Mouse (Mus musculus) spleen, embryonic (tissue): ENCODE data around the gene LTO1.

Source experiments
- CTCF ChIA-PET: fragments of 350-600 bp; sonication (Branson Sonifier 250); formaldehyde crosslinking; loops from one replicate; lab custom pipeline; 2022; lab: Charles Lee

Gene LTO1

DNA sequence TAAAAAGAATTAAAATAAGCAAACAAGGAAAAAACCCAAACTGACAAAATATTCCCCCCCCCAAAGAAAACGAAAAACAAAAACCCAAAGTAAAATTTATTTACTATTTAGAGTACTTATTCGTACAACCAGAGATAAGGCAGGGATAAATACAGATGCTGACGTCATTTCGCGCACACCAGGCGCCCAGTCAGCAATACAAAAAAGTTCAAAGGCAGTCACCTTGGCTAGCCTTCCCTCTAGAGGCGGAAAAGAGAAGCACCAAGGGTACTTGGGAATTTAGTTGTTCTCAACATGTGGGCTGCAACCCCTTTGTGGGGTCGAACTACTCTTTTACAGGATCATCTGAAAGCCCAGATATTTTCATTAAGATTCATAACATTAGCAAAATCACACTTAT lies 7.1 kb upstream of the LTO1 start:
- CTCF ChIA-PET = no interaction called here

DNA sequence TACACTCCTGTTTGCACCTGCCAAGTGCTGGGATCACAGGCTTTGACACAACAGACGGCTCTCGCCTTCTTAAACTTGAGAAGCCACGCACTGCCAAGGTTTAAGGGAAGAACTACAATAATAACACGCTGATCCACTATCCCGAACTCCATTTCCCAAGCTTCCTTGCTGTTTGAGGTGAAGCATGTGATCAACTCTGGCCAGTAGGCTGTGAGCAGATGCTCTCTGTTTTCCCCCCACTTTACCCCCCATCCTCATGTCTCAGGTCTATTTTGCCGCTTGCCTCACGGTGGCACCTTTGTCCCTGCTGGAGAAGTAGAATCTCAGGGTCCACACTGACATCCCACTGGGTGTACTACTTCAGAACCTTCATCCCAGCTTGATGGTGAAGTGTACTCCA lies 6.2 kb upstream of the LTO1 start:
- CTCF ChIA-PET = no interaction called here

DNA sequence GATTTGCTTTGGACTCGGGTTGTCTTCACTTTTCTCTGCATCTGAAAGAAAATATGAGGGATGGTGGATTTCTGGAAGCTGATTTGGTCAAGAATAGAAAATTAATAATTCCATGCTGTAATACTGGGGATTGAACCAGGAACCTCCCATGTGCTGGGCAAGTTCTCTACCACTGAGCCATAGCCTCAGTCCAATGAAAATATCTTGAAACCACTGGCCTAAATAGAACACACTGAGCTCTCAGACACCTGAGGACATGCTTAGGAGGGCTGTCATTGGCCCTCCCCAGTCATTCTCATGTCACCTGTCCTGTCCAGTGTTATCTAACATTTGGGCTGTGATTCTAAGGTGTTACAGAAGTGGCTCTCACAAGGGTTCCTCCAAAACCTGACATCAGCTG lies 3.8 kb upstream of the LTO1 start:
- CTCF ChIA-PET = interaction anchor here (0.6 to 0.7 kb wide), 2 partner anchors 65 to 1101 kb away, joined by 3 to 6 read pairs; no protein-coding TSS in a partner anchor

DNA sequence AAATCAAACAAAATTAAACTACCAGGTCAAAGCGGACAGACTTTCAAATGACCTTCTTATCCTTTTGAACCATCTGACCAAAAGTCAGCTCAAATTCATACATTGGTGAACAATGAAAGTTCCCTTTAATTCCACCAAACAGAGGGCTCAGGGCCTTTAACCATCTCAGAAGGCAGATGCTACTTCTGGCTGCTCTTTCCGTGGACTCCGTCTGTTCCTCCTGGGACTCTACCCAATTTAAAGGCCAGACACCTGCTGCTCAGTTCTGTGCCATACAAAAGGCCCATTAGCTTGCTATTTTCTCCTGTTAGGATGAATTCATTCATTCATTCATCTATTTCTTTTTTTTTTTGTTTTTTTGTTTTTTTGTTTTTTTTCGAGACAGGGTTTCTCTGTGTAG lies 2.0 kb upstream of the LTO1 start:
- CTCF ChIA-PET = no interaction called here

DNA sequence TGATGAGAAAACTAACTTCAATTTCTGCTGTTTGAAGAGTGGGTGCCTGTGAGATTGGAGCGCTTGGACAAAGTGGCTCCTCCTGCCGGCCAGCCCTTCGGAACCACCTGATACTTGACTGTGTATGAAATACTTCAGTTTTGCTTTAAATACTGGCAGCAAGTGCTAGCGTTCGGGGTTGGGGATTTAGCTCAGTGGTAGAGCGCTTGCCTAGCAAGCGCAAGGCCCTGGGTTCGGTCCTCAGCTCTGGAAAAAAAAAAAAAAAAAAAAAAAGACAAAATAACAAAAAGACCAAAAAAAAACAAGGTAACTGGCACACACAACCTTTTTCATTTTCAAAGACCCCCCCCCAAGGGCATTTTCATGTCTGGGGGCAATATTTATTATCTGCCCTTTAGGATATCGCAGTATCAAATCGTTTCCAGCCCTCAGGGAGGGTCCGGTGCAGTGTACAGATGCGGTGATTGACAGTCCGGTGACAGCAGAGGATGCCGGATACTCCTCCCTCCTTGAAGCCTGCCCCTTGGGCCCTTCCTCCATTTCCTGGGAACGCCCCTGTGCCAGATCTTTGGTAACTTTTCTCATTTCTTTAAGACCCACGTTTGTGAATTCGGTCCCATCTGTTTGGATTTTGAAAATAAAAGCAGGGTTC lies 478 bp upstream of the LTO1 start:
- CTCF ChIA-PET = no interaction called here

DNA sequence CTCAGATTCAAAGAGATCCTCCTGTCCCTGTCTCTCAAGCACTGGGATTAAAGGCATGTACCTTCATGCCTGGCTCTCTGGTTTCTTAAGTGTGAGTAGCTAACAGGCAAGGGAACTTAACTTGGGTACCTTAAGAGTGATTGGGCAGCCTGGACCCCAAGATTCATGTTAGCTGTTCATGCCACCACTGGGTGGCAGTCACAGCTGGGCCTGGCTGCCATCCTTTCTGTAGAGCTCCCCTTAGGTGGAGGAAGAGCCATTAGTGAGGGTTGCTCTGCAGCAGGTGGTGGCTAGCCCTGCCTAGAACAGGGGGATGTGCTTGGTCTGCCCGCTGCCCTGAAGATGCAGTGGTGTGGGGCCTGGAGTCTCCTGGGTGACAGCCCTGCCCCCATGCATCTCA lies 3.9 kb downstream of the LTO1 start:
- CTCF ChIA-PET = no interaction called here

DNA sequence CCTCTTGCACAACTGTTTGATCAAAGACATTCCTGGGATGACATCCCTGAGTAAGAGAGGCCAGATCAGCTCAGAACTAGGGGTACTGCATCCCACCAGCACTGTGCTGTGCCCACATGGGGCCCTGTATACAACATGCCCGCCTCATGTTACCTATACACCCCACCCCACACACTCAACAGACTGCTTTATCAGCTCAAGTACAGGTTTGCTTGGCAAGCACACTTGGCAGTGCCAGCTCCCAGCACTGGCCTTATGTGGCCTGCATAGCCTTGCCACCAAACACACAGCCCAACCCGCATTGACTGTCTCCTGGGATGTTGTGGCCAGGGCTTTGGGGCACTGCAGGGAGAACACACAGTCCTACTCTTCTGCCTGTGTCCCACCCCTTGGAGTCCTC lies 12.7 kb downstream of the LTO1 start:
- CTCF ChIA-PET = no interaction called here

DNA sequence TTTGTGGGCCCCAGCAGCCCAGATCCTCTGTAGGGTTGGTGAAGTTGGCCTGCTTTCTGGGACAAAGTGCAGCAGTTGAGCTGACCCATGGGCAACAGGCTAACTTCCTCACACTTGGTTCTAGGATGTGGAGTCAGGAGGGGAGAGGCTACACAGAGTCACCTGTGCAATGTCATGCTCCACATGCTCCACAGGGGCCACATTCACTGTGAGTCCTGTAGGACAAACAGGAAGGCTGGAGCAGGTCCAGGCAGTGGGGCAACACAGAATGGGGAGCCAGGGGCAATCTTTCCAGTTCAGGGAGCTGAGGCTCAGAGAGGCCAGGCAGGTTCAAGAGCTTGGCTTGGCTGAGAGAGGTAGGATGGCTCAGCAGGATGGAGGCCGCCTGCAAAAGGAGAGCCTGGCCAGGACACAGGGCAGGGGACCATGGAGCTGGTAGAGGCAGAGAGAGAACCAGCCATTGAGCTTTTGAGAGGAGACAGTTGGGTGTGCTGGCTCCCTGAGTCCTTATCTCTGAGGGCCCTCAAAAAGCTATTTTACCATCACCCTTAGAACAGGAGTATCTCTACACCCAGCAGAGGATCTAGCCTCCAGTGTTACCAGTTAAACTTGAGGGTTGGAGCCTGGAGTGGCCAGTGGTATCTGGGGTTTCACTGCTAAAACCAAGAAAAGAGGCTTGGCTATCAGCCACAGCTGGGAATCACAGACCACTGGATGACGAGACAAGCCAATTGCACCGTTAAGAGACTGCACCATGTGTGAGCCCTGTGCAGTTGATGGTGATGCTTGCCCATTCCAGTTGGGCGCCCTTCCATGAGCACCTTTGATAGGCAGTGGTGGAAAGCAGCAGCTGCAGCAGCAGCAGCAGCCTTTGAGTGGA lies 13.3 kb downstream of the LTO1 start:
- CTCF ChIA-PET = interaction anchor here (0.7 kb wide), 1 partner anchor 106 kb away, joined by 3 read pairs; no protein-coding TSS in a partner anchor

DNA sequence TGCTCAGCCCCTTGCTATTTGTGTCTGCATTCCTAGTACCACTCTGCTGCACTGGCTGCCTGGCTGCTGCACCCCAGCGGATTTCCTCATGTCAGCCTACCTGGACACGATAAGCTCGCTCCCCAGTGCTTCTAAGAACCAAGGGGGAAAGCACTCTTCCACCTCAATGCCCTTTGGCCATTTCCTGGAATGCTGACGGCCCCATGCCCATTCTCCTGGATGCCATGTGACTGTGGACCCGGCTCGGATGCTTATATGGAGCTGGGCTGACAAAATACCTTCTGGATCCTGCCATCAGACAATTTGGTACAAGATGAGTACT lies 13.9 kb downstream of the LTO1 start:
- CTCF ChIA-PET = no interaction called here

DNA sequence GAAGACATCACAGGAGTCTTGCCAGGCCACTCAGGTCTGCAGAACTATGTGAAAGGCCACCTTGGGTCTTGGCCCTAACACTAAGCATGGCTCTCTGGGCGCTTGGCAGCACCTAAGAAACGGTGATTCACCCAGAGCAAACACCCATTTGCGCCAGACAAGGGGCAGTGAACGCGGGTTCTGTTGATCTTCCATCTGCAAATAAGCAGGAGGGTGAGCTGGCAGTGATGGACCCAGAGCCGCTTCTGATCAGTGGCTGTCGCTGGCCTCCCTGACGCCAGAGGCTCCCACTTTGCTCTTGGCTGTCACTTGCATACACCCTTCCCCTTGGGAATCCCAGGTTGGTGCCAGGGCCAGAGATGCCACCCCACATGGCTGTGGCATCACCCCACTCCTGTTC lies 14.6 kb downstream of the LTO1 start:
- CTCF ChIA-PET = interaction anchor here (0.7 kb wide), 1 partner anchor 30 kb away, joined by 4 read pairs; no protein-coding TSS in a partner anchor

DNA sequence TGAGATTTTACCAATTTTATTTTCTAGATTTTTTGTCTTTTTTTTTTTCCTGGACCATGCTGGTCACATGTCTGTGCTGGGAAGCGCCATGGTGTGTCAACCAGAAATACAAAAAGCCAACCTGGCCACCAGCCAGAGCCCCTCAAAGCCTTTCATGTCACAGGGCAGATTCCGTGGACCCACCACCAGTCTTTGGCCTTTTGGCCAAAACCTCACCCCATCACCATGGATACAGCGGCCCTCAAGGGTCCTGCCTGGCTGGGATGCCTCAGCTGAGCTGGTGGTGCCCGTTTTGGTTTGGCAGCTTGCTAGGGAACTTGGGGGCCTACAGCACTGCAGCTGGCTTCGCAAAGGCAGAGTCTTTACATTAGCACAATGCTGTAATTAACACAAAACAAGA lies 15.0 kb downstream of the LTO1 start:
- CTCF ChIA-PET = interaction anchor here (0.7 kb wide), 1 partner anchor 31 kb away, joined by 4 read pairs; no protein-coding TSS in a partner anchor

DNA sequence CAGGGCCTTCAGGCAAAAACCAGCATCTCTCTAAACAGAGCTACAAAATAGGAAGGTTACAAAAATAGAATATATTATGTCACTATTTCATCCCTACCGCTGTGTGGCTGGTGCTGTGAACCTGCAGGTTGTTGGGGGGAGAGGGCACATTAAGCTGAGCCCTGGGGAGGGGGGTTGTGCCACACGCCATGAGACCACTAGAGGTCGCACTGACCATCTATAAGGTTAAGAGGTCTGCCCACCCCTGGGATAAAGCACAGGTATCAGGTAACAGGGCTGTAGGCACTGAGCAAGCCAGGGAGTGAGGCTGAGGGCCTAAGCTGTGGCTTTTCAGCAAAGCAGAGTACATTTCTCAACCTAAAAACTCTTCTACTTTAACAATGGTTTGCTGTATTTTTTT lies 16.9 kb downstream of the LTO1 start:
- CTCF ChIA-PET = interaction anchor here (0.7 kb wide), 1 partner anchor 208 kb away, joined by 12 read pairs; no protein-coding TSS in a partner anchor

DNA sequence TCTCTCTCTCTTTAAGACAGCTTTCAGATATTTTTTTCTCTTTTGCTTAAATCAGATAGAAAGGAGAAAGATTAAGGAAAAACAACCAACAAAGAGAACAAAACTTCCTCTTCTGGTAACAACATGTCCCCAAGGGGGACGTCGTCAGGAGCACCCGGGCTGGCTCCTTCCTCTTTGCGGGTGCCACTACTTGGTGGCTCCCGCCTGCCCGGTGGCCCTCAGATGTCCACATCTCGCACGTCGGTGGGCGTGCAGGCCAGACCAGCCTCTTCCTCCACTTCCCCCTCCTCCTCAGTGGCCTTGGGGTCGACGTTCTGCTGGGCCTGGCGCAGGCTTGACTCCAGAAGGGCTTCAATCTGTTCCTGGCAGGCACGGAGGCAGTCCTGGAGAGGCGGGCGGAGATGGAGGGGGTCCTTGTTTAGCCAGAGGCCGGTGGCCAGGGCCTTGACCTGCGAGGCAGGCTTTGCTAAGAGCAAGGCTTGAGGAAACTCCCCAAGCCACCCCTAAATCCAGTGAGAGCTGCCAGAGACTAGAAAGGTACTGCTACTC lies 17.6 kb downstream of the LTO1 start:
- CTCF ChIA-PET = no interaction called here

DNA sequence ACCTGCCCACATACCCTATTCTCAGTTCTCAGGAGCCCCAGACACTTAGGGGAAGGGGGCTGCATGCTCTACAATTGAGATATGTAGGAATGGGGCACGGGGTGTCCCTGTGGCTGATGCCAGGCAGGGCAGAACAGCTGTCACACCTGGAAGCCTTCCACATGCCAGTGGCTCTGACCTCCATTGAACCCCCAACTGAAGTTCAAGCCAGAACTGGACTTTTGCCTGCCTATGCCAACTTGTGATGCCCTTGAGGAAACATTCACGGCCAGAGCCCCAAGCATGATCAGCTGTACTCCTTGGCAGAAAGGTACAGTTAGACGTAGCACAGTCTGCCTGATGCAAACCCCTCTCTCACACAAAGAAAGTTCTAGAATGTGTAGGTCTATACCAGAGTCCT lies 18.4 kb downstream of the LTO1 start:
- CTCF ChIA-PET = no interaction called here

DNA sequence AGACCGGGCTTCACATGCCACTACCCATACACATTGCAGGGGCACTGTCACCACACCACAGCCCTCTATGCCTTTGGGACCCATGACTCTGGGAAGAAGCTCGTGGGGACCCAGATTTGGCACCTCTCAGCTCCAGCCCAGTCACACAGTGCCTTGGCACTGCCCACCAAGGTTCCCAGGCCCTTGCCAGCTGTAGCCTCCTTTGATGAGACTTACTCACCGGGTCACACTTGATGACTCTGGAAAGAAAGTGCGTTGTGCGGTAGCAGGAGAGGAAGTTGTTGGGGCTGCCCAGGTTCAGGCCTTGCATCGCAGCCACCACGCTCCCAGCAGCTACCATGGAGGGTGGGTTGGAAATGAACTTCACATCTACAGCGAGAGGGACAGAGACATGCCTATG lies 18.9 kb downstream of the LTO1 start:
- CTCF ChIA-PET = no interaction called here

DNA sequence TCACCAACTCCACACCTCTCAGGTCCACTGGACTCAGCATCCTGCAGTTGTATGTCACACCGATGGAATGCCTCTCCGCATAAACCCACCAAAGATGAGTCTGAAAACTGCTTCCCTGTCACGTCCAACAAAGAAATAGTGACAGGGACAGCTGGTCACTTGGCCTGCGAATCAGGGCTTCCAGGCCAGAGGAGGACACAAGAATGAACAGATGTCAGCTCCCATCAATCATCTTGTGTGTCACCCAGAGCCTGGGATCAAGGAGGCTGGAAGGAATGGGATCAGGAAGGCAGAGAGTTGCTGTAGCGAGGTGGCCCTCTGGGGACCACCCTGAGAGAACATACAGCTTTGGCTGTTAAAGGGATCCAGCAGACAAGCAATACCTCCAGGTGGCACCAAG lies 20.0 kb downstream of the LTO1 start:
- CTCF ChIA-PET = no interaction called here

DNA sequence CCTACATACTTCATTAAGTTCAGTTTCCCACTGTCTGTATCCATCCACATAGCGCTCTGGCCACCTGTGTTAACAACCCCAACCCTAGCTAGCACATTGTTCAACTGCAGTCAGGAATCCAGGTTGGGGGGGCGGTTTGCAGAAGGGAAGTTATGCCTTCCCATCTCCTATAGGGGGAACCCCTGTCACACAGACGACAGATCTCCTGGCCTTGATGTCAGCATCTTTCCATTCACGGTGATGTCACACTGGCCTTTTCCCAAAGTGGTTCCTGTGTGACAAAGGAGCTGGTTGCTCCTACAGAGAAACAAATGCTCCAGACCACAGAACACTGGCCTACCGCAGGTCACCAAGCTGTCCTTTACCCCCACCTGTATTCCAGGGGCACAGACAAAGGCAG lies 20.7 kb downstream of the LTO1 start:
- CTCF ChIA-PET = interaction anchor here (0.6 kb wide), 1 partner anchor 318 kb away, joined by 4 read pairs; no protein-coding TSS in a partner anchor

DNA sequence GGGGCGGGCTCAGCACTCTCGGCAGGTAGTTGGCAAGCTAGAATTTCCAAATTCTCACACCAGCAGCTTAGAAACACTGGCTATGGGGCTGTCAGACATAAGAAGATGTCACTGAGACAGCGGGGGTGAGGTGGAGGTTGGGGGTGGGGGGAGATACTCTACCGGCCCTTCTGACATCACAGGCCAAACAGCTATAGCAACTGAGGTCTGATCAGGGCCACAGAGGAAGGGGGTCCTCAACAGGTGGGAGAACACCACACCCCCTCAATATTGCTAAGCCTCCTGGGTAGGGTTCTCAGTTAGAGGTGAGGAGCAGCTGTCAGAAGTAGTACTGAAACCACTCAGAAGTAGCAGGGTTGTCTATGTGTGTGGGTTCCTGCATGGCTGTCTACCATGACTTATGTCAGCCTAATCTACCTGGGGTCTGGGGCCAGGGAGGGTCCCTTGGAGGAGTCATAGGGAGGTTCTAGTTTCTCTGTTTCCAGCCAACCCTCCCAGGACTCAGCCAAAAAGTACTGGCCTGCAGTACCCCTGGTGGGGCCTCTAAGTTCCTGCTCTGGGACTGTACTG lies 21.5 kb downstream of the LTO1 start:
- CTCF ChIA-PET = interaction anchor here (0.6 kb wide), 1 partner anchor 317 kb away, joined by 4 read pairs; no protein-coding TSS in a partner anchor

DNA sequence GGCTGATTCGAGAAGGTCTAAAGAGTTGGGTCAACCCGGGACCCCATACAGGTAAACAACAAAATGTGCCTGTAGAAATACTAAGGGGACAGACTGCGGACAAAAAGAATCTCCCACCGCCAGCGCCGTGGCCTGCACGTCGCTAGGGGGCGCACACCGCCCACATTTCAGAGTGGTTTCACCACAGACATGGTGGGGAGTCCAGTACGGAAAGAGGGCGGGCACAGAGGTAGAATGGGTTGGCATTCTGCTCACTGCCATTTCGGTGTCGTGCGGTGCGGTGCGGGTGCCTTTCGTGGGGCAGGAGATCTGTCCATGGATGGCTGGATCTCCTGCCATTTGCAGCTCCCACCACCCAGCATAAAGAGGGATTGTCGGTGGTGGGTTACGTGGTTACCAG lies 22.6 kb downstream of the LTO1 start:
- CTCF ChIA-PET = interaction anchor here (0.7 to 1.1 kb wide), 3 partner anchors 177 to 305 kb away, joined by 3 read pairs; no protein-coding TSS in a partner anchor

DNA sequence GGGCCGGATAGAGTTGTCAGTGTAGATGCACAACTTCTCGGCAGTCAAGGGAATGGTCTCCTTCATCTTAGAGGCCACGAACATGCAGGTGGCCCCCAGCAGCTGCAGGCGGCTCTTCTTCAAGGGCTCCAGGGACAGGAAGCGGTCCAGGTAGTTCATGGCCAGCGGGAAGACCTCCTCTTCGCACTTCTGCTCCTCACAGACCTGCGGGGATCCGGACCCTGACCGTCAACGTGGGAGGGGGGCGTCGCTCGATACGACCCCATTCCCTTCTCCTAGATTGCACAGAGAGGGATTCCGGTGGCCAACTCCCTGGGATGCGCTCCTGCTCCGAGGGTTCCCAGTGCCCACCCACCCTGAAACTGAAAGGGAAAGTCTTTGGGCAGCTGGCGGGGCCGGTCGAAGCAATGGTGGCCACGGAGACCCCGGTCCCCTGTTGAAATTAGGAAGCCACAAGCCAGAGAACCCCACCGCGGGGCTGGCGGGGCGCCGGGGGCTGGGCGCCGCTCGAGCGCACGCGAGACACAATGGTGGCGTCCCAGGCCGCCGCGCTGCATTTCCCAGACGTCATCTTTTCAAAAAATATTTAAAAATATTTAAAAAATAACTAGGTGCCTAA lies 23.1 kb downstream of the LTO1 start:
- CTCF ChIA-PET = interaction anchor here (0.6 to 1.1 kb wide), 5 partner anchors 21 to 305 kb away, joined by 3 to 4 read pairs (median 3); no protein-coding TSS in a partner anchor

DNA sequence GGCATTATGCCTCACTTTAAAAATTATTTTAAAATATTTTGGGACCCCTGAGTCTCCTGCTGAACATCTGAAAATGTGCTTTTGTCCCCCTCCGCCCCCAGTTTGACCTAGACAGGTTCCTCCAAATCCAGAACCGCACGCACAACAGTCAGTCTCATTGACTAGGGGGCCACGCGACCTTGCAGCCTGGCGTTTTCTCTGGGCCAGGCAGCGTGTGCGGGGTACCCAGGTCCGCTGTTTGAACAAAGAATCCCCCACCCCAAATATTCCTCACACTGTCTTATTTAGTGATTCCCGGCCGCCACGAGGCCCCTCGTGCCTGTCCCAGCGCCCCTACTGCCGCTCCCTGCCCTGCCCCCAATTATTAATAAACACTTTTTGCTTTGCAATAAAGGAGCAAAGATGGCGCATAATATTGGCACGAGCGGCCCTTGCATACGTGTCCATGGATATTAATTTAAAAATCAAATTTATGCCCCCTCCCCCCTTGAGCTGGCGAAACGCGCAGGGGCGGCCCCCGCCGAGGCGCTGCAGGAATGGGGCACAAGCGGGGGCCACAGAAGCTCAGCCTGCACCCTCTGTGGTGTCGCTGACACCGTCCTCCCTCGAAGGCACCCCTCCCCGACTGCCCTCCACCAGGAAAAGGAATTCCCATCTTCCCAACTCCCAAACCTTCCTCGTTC lies 23.9 kb downstream of the LTO1 start:
- CTCF ChIA-PET = interaction anchor here (0.6 to 0.8 kb wide), 3 partner anchors 20 to 304 kb away, joined by 3 to 4 read pairs (median 3); no protein-coding TSS in a partner anchor
